ENCODE assay signal across 9 mouse cellular contexts in the genomic region with DNA sequence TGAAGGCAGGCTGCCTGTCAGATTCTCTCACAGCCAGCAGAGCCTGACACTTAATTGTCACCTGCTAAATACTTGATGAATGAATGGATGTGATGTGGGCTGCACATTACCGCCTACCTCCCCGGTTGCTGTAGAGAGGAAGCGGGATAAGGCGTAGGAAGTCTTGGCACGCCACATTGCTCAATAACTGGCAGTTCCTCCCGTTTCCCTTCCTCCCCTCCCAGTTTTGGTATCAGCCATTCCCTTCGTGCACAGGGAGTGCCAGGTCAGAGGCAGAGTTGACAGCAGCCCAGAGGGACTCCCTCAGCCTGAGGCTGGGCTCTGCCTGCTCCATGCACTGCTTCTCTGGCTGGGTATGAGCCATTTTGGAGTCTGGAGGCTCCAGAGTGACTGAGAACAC. TPM values are rescaled to one million over a fixed set of nuclear protein-coding genes. Genes with fewer than 3 reads are reported as not detected.
DNase-seq lines count a peak whose midpoint lies in the region; ATAC-seq and TF ChIP-seq lines count a peak whose summit lies in the region.
"Had no signal": no experiment of that assay in that cellular context is flagged by ENCODE, and none has a peak within 500 bp of the region (broad histone marks: within the 10 kb centered on the region; RNA-seq: fewer than 3 reads in every experiment).

No protein-coding gene starts in this region.

- no peak for TF ChIP-seq CTCF in olfactory bulb, adult 2 months (IDR thresholded peaks at IDR 0.05; ENCODE audit: insufficient read depth, low read depth, low read length)
- TF ChIP-seq CTCF in thymus, adult 2 months (IDR thresholded peaks at IDR 0.05; ENCODE audit: borderline replicate concordance, control insufficient read depth, extremely low read depth, insufficient read depth, low read length, poor library complexity): no peak

- no peak for ATAC-seq in midbrain, embryonic 15.5 days (replicated peaks)

- H3K4me2 ChIP-seq in midbrain, embryonic 15.5 days: no peak overlapping the region

- H3K9ac ChIP-seq in midbrain, embryonic 15.5 days: no peak overlapping the region

- 0 out of 2 replicates have a peak overlapping the region, but pooled peaks have one; percentile 13 for H3K27ac ChIP-seq in midbrain, embryonic 10.5 days (replicated peaks)
- H3K27ac ChIP-seq in midbrain, embryonic 15.5 days: no peak overlapping the region
- H3K27ac ChIP-seq in olfactory bulb, adult 2 months (ENCODE audit: insufficient read depth, low read depth, low read length): peak overlapping the region; percentile 44
- H3K27ac ChIP-seq in thymus, adult 2 months (ENCODE audit: control insufficient read depth, insufficient read depth, low read length): no peak overlapping the region

- WGBS in midbrain, embryonic 10.5 days: 83% methylated on average over 7 of the region's 7 CpGs
- 67% methylated on average over 7 of the region's 7 CpGs for WGBS in midbrain, embryonic 15.5 days
- 35% methylated on average over 7 of the region's 7 CpGs for WGBS in olfactory bulb, adult 2 months
- WGBS in thymus, adult 2 months: 89% methylated on average over 7 of the region's 7 CpGs

- no peaks in the 10 kb centered on the region for H3K36me3 ChIP-seq in midbrain, embryonic 10.5 days
- H3K36me3 ChIP-seq in midbrain, embryonic 15.5 days (replicated peaks): no peaks in the 10 kb centered on the region
- no peaks in the 10 kb centered on the region for H3K36me3 ChIP-seq in thymus, adult 2 months (ENCODE audit: control insufficient read depth, insufficient read depth, low read length)

- H3K27me3 ChIP-seq in midbrain, embryonic 10.5 days (ENCODE audit: low read depth, poor library complexity, severe bottlenecking): no peaks in the 10 kb centered on the region
- no peaks in the 10 kb centered on the region for H3K27me3 ChIP-seq in midbrain, embryonic 15.5 days (replicated peaks)
- no peaks in the 10 kb centered on the region for H3K27me3 ChIP-seq in thymus, adult 2 months (ENCODE audit: control insufficient read depth, insufficient read depth, low read length)

- no peak for DNase-seq in midbrain, embryonic 10.5 days (ENCODE audit: low spot score)
- peak; percentile 65 to 68 for DNase-seq in frontal cortex, postnatal 36 days (ENCODE audit: low spot score in 2 of 2)
- peak; percentile 86 for DNase-seq in layer of hippocampus, adult 9-11 months
- DNase-seq in kidney, adult 11 months: no peak
- DNase-seq in thymus, adult 2 months: no peak
- DNase-seq in c-Kit-positive CD71-positive TER-119-positive erythroid progenitor cells, embryonic 14.5 days (ENCODE audit: low spot score): no peak

- TF ChIP-seq POLR2A in olfactory bulb, adult 2 months (IDR thresholded peaks at IDR 0.05; ENCODE audit: insufficient read depth, low read depth, low read length): no peak
- no peak for TF ChIP-seq POLR2A in thymus, adult 2 months (IDR thresholded peaks at IDR 0.05; ENCODE audit: control insufficient read depth, extremely low read depth, insufficient read depth, low read length, poor library complexity)

- H3K9me3 ChIP-seq in midbrain, embryonic 10.5 days (replicated peaks): no peaks in the 10 kb centered on the region
- no peaks in the 10 kb centered on the region for H3K9me3 ChIP-seq in midbrain, embryonic 15.5 days

- no peak overlapping the region for H3K4me3 ChIP-seq in midbrain, embryonic 10.5 days
- H3K4me3 ChIP-seq in midbrain, embryonic 15.5 days: no peak overlapping the region
- no peak overlapping the region for H3K4me3 ChIP-seq in olfactory bulb, adult 2 months (ENCODE audit: insufficient read depth, low read depth, low read length)
- H3K4me3 ChIP-seq in thymus, adult 2 months (ENCODE audit: control insufficient read depth, insufficient read depth, low read length): no peak overlapping the region
- H3K4me3 ChIP-seq: erythroblast, embryonic 14.5 days had no signal

- H3K4me1 ChIP-seq in midbrain, embryonic 10.5 days: peaks cover 3% of the 10 kb centered on the region; the same call in 1 of the 2 replicates
- H3K4me1 ChIP-seq in midbrain, embryonic 15.5 days: no peaks in the 10 kb centered on the region
- peaks cover 40% of the 10 kb centered on the region for H3K4me1 ChIP-seq in olfactory bulb, adult 2 months (ENCODE audit: control insufficient read depth, insufficient read depth, low read length)
- no peaks in the 10 kb centered on the region for H3K4me1 ChIP-seq in thymus, adult 2 months (replicated peaks; ENCODE audit: control insufficient read depth, insufficient read depth, low read length)

RNA-seq across cellular contexts. Expression of gene Artn, which starts 53.1 kb away (rescaled TPM):
- polyA plus RNA-seq in midbrain, embryonic 10.5 days (2016; fragmentation: Nextera tagmentation; extraction: Ambion mirVana): 0.51 and 0.81 TPM in 2 replicates
- 0.45 and 0.96 TPM in 2 replicates for polyA plus RNA-seq in midbrain, embryonic 15.5 days (2015; fragmentation: Nextera tagmentation; extraction: Ambion mirVana)
- polyA plus RNA-seq in olfactory bulb, adult 2 months (2012; ENCODE audit: insufficient read depth, insufficient read length, low replicate concordance, missing spikeins): not detected in 2 replicates
- 0.26 and 0.27 TPM in 2 replicates for polyA plus RNA-seq in thymus, adult 2 months (2012; rRNA removed)

Comparison
In these comparisons a context has a peak if more than half of its experiments do, and no peak if none do; other contexts are left out.
1. H3K27ac ChIP-seq: peak in midbrain, embryonic 10.5 days (single experiment) and olfactory bulb, adult 2 months (single experiment); none in midbrain, embryonic 15.5 days (single experiment) and thymus, adult 2 months (single experiment).
2. DNase-seq: peak in frontal cortex, postnatal 36 days (2 of 2) and layer of hippocampus, adult 9-11 months (single experiment); none in midbrain, embryonic 10.5 days (single experiment), kidney, adult 11 months (single experiment), thymus, adult 2 months (single experiment) and c-Kit-positive CD71-positive TER-119-positive erythroid progenitor cells, embryonic 14.5 days (single experiment).